Mouse (Mus musculus): ENCODE results near the gene Ankrd52.

Gene Ankrd52

DNA sequence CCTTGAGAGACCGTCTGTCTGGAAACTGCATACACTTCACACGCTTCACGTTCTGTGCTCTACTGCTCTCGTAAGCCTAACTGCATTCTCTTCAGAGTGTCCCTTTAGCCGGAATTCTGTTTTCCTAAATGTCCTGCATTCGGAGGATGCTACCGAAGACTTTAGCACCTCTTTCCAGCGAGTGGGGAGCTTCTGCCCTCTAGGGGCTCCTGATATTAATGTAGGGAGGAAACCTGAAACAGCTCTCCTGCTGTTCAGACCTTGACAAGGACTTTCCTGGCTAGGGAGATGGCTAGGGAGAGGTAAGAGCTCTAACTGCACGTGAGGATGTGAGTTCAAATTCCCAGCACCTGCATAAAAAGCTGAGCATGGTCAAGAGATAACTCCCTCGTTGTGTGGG is 63.5 kb downstream of the Ankrd52 start:
- no peak for DNase-seq (ENCODE audit: low spot score)

DNA sequence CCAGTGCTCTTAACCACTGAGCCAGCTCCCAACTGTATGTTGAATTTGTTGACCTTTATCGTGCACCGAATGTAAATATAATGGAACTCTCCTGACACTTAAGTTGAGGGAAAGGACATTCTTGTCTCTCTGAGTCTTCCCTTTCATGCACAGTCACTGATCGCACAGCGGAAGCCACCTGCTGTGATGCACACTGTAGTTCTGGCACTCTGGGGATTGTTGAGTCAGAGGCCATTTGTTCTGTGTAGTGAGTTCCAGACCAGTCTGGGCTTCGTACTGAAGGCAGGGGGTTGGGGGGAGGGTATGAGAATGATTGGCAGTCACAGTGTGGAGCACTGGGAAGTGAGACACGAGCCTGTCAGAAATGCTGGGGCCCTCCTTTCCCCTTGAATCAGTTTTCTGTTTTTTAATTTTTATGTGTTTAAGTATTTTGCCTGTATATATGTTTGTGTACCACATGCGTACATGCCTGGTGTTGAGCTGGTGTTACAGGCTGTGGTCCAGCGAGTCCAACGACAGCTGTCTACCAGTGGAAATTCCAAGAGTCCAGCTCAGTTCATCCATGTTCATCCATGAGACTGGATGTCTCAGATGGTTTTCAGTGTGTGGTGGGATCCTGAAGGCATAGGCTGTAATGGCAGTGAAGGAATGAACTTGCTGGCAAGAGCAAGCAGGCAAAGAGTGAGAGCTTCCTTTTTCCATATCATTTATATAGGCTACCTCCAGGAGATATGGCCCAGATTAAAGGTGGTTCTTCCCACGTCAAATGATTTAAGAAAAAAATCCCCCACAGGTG is 64.6 kb downstream of the Ankrd52 start:
- no peak for DNase-seq (ENCODE audit: low spot score)

DNA sequence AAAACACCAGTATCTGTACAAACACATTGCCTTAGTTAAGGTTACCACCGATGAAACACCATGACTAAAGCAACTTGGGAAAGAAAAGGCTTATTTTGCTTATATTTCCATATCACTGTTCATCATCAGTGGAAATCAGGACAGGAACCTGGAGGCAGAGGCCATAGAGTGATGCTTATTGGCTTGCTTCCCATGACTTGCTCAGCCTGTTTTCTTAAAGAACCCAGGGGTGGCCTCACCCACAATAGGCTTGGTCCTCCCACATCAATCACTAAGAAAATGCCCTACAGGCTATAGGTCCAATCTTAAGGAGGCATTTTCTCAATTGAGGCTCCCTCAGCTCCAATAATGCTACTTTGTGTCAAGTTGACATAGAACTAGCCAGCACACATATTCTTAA is 65.8 kb downstream of the Ankrd52 start:
- DNase-seq (ENCODE audit: low spot score), result no peak

DNA sequence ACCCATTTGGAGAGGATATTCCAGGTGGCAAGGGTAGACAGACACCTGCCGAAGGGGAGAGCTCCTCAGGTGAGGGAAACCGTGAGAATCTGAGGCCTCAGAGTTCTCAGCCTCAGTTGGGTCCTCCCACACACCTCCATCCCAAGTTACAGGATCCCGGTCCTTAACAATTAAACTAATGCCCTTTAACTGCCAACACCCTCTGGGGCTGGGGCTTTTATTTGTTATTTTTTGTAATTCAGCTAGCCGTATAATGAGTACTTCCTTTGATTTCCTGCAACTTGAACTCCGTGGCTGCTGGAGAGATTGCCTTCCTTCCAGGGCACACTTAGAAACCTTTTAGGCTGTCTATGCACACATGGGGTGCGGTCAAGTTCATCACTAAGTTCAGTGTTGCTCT is 67.4 kb downstream of the Ankrd52 start:
- no peak for DNase-seq (ENCODE audit: low spot score)

DNA sequence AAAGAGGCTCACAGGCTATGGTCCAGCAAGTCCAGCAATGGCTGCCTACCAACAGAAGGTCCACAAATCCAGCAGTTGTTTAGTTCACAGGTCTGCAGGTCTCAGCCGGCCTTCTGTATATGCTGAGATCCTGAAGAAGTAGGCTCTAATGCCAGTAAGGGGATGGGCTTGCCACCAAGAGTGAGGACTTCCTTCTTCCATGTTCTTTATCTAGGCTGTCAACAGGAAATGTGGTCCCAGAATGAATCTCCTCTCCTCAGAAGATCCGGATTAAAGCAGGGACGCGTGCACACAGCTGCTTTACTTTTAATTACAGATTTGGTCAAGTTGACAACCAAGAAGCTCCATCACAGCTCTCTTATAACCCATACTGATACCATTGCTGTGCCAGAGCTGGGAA is 68.5 kb downstream of the Ankrd52 start:
- no peak for DNase-seq (ENCODE audit: low spot score)

DNA sequence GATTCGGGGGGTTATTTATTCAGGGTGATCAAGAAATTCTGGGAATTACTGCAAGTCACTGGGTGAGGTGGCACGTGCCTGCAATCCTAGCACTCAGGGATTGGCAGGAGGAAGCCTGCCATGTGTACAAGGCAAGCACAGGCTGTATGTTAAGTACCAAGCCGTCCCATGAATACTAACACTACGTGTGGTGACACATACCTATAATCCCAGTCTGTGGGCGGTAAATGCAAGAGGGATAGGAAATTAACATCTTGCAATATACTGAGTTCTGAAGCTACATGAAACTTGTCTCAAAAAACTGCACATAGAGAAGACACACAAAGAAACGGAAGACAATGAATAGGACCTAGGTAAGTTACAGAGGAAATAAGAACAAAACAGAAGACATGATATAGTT is 74.1 kb downstream of the Ankrd52 start:
- DNase-seq (ENCODE audit: low spot score), result no peak

DNA sequence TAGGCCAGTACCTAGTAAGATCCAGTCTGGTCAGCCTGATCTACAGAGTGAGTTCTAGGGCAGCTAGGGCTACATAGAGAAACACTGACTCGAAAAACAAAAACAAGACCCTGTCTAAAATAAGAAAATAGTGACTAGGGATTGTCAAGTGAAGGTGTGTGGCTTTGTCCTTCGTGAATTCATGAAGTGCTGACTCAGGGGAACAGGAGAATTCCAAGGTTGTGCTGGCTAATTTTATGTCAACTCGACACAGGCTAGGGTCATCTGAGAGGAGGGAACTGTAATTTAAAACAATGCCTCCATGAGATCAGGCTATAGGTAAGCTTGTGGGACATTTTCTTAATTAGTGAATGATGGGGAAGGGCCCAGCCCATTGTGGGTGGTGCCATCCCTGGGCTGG is 77.6 kb downstream of the Ankrd52 start:
- no peak for DNase-seq (ENCODE audit: low spot score)

DNA sequence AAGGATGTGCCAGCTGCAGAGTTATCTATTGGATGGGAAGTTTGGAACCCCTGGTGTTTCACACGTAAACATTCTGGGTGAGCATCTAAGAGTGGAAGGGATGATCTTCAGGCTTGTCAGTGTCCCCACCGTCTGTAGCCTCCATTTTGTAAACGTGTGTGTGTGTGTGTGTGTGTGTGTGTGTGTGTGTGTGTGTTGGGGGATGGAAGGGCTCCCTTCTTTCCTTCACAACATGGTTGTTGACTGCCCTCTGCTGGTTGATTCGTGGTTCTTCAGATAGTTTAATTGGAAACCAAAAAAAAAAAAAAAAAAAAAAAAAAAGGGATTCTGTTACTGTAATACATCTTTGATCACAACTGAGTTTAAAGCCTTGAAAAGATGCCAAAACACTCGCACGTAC is 78.4 kb downstream of the Ankrd52 start:
- DNase-seq (ENCODE audit: low spot score), result no peak

DNA sequence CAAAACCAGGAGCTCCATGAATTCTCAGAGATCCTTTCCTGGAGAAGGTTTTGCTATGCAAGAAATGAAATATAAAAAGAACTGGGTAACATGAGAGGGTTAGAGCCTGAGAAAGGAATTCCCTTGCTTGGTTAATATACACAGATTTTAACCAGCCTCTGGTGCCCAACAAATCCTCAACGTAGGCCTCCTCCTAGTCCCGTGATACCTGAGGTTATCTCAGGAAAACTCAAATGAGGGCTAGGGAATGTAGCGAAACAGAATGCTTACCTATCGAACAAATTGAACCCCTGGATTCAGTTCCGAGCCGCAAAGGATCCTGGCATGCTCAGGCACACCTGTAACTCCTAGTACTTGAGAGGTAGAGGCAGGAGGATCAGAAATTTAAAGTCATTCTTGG is 80.8 kb downstream of the Ankrd52 start:
- DNase-seq (ENCODE audit: low spot score), result no peak
